Mouse (Mus musculus): ENCODE data around the gene Rasgrp3.

DNA sequence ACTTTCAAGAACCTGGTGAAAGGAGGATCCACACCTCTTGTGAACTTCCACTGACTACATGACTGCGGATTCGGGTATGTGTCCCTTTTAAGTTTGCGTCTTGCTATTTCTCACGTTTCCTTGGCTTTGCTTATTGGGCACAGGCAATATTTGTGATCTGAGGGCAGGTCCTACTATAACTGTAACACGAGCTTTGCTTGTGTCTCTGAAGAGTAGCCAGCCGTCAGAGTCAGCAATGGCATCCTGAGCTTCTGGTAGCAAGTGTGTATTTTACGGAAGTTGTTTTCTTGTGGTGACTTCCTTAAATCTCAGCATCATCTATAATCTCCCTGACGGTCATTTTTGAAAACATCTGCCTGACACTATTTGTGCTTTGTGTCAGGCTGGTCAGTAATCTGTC, 399 bp downstream of the Rasgrp3 start:
- TF ChIP-seq CTCF (IDR thresholded peaks at IDR 0.05; ENCODE audit: borderline replicate concordance, insufficient read depth, low read depth, low read length) (no peak), POLR2A (IDR thresholded peaks at IDR 0.05; ENCODE audit: borderline replicate concordance, insufficient read depth, low read length) (no peak)
